Mouse (Mus musculus) cerebellum, postnatal 4 days (tissue): ENCODE data around the gene Astn2.
"Not testable (repeated sequence)": the region's sequence is repeated elsewhere in the genome, so short reads cannot be mapped to it uniquely, and the experiment has no call there.

Source experiments
- DNase-seq, 2 experiments: peaks; one replicate each; pipeline ENCODE4 v3.0.0; 2022; ENCODE audit warnings: low spot score in 2 of 2, mixed read lengths in 1 of 2

Gene Astn2

GRCm38 (mm10) chr4:65762116-65762515 is 642.3 kb downstream of the Astn2 start:
- no peak for DNase-seq

GRCm38 (mm10) chr4:65761658-65762057 is 642.8 kb downstream of the Astn2 start:
- no peak for DNase-seq

DNA sequence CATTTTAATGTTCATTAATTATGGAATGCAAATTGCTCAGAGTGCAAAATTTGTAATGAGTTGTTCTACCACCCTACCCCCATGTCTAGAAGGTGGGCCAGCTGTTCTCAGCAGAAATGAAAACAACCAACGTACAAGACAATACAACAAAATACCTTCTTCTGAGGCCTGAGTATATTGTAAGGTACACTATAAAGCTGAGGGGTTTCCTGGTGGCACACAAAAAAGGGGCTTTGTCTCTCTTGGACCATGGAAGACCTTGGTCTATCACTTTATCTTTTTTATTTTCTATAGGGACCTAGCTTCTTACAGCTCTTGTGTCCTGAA is 645.6 kb downstream of the Astn2 start:
- no peak for DNase-seq

GRCm38 (mm10) chr4:65758174-65758874 is 646.1 kb downstream of the Astn2 start:
- no peak for DNase-seq

GRCm38 (mm10) chr4:65752941-65753340 is 651.5 kb downstream of the Astn2 start:
- DNase-seq: no peak

DNA sequence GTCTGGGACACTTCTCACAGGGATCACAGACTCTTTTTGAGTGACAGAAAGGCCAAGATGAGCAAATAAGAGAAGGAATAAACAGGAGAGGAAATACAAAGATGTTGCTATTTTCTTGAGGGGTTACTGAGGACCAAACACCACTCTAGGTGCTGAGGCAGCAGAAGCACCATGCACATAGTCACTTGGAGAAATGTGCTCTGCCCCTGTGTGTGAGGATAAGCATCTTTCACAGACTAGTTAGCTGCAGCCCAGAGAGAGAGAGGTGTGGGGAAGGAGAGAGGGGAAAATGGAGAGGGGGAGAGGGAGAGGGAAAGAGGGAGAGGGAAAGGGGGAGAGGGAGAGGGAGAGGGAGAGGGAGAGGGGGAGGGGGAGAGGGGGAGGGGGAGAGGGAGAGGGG is 659.6 kb downstream of the Astn2 start:
- no peak for DNase-seq

DNA sequence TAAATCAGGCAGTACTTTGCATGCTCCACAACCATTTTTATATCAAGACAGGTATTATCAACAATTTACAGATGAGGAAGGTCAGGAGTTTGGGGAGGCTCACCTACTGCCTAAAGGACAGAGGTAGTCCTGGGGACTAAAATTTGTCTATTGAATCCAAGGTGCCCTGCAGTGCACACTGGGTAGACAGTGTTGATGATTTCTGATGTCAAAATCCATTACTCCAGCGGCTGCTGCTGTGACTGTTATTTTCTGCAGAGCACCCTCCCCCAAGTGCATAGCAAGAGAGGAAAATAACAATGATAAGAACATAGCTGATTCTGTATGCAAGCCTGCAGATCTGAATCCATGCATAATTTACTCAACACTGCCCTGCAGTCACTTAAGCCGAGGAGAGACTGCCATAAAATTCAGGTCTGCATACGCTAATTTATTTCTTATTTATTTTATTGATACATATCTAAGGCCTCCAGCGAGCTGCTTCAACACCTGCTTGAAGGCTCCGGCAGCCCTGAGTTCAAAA is 660.3 kb downstream of the Astn2 start:
- DNase-seq: no peak

DNA sequence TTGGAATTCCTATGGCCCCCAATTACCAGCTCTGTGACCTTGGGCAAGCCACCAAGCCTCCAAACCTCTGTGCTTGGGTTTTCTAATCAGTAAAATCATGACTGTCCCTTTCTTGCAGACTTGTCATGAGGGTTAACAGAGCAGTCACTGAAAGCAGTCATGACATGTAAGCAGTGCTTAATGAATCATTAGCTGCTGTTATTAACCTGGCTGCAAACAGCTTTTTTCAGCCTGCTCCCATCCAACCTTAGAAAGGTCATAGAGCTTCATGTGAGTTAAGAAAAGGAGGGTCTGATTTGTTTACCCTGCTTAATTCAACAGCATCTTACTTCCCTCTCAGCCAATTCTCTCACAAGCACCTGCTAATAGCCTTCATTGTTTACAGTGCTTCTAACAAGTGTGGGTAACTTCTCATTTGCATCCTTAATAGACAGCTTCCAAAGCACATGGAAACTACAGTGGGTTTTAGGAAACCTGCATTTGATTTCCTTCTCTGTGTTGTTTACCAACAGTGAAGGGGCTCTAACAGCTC is 661.2 kb downstream of the Astn2 start:
- no peak for DNase-seq

DNA sequence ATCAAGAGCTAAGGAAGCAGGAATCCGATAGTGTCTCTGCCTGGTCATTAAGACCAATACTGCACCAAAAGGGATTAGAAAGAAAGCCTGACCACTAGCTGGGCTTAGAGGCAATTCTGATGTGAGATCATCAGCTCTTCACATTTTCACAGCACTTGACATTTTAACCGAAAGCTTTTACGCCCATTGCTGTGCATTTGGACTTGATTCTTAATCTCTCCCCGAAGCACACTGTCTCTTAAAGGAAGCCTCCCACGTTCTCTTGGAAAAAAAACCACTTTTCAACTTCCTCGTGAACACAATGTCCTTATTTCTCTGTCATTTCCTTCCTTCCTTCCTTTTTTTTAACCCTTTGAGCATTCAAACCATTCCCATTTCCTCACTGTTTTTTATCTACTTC is 680.0 kb downstream of the Astn2 start:
- no peak for DNase-seq

DNA sequence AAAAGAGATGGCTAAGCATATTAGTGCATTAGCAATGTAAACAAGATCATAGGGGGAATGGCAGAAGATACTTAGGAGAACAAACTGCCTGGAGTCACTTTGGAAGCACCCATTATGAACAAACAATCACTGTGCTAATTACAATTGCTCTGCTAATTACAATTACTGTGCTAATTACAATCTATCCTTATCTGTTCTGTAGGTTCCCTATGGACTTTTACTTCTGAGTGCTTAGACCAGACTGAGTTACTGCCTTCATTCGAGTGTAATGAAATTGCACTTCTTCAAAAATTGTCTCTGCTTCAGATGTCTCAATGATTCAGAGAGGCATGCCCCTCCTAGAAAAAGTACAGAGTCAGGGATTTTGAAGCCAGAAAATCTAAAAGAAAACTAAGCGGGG is 684.8 kb downstream of the Astn2 start:
- no peak for DNase-seq

DNA sequence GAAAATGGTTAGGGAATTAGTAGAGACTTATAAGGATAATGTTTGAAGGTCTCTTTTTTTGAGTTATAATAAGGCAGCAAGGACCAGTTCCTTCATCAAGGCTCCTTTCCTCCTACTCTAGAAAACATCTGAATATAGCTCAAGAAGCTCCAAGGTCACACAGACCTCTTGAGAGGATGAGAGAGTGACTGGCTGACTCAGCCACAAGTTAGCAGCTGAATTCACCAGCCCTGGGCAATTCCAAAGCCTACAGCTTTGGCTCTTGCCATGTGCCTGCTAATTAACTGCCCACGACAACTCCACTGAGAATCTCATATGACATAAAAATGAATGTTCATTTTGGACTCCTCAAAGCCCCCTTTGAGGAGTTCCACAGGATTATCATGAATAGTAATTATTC is 686.5 kb downstream of the Astn2 start:
- DNase-seq: no peak

DNA sequence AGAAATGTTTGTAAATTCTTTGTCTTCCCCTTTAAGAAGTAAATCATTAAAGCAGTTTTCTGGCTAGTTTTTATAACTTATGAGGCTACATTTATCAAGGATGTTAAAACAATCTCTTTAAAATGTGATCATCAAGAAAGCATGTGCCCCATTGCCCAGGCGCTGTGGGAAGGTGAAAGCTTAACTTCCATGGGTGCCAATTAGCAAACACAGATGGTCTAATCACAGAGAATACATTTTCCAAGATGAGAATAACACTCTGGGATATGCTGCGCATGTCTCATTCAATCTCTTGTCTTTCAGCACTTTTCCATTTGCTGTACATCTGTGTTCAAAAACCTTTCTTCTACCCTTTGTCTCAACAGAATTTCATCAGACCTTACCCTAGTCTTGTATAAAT is 688.3 kb downstream of the Astn2 start:
- no peak for DNase-seq

GRCm38 (mm10) chr4:65711678-65712077 is 692.7 kb downstream of the Astn2 start:
- no peak for DNase-seq

DNA sequence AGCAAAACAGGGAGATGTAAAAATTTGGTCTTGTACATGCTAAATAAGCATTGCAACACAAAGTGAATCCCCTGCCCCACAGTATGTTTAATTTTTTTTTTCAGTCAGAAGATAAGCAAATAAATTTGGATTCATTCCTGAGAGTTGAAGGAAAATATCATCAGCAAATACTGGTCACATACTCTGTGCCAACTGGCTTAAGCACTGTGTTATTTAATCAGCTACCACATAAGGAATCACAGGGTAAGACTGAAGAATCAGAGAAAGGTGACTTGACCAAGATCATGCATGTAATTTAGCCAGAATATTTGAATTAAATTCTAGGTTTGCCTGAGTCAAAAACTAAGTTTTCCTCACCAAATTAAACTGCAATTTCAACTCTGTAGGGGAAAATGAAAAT is 693.8 kb downstream of the Astn2 start:
- DNase-seq: no peak

DNA sequence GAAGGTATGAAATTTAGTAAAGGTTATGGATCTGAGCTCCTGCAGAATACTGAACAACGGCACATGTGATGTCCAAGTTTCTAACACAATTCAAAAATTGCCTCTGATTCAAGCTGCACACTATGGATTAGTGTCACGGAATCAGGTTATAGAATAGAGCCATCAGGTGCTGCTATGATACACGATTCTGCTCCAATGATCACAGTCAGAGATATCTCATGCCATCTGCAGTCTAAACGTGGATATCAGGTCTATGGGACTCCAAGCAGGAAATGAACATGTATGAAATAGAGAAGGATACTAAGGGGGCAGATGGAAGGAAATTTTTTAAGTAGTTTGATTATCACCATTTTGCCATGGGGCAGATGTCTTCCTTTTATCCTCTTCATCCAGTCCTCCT is 702.6 kb downstream of the Astn2 start:
- no peak for DNase-seq

DNA sequence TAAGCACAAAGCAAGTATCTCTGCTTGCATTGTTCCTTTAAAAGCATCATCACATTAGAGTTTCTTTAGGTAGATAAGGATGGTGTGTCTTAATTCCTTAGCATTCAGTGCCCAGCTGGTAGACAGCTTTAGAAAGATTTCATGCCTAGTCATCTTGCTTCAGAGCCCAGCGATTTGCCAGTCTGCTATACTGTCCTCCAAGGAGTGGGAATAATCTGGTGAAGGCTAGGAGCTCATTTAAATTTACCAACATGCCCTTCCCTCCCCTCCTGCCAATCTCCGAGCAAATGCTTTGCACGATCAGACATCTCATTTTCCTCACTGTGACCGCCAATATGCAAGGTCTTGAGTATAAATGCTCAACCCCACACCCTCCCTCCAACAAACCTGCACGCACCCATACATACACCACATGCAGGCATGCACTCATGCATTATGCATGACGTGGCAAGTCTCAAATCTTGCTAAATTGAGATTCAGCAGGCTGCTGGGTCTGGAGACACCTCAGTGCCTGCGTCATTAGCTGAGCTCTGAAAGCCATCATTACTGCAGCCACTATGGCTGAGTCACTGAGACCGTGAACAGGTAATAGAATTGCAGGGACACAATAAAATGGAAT is 704.6 kb downstream of the Astn2 start:
- no peak for DNase-seq

GRCm38 (mm10) chr4:65695241-65695640 is 709.2 kb downstream of the Astn2 start:
- no peak for DNase-seq

DNA sequence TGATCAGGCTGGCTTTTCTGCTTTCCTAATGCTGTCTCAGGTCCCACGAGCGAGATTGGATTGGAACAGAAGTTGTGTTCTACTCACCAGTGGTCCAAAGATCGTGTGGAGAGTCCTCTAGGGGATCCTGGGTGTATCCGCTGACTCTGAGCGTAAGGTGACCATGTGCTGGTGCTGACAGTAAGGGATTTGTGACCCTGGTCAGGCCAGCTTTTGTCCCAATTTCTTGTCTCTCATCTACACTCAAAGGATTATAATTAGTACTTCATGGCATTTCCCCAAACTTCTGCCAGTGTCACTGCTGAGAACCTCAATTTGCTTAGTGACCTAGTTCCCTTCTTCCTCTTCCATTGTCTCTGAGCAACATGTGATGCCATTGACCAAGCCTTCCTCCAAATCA is 710.4 kb downstream of the Astn2 start:
- DNase-seq: no peak

GRCm38 (mm10) chr4:65687006-65687723 is 717.2 kb downstream of the Astn2 start:
- no peak for DNase-seq

- no peak for DNase-seq
These were observed 718.0 kb downstream of the Astn2 start for GRCm38 (mm10) chr4:65686258-65687005.

DNA sequence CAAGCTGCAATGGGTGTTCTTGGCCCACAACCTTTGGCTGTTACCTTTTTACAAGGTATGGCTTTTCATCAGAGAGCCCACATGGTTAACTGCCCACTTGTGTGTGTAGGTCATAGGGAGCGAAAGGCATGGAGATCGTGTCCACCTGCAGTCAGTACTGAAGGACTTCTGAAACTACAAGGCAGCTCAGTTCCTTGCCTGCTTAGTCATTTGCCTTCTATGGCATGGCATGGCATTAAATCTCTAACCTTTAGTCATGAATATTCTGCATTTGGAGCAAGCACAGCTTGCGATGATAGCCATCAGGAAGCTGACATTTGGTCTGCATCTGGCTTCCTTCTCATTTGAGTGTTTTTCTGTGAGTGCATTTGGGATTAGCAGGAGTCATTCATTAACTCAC is 720.0 kb downstream of the Astn2 start:
- no peak for DNase-seq

DNA sequence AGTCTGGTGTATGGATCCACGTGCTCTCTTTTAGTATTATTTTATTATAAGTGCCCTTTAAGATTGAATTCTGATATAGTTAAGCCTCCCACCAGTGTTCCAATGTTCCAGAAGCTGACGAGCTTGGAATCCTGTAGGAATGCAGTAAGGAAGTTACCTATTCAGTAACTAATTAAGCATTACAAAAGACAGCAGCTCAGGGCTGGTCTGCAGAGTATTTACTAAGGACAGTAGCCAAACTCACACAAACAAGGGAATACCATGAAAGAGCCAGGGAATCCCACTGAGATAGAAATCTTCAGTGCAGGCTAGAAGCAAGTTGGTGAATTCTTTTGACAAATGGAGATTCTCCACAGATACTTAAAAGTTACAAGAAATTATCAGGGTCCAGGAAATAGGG is 724.6 kb downstream of the Astn2 start:
- DNase-seq: not testable (repeated sequence)
